Mouse (Mus musculus) intestine, postnatal 0 days (tissue): ENCODE measurements around the gene Rhbg. TPM values are rescaled to one million over a fixed set of nuclear protein-coding genes. Genes with fewer than 3 reads are reported as not detected.
A peak's percentile ranks its signal among the peaks of the same experiment; 100 is the strongest.
"Not testable (repeated sequence)": the region's sequence is repeated elsewhere in the genome, so short reads cannot be mapped to it uniquely, and the experiment has no call there.

Experiments used
- ATAC-seq: fragments of 200-750 bp; cut with Nextera tagmentation; 2 replicates; pipeline ENCODE4 v1.8.0; 2017; ENCODE audit warnings: mild to moderate bottlenecking, moderate TSS enrichment, moderate library complexity
- H3K27ac ChIP-seq: fragments of 300-500 bp; sonication (generic); 2 replicates; pipeline ENCODE4 v1.5.1; 2014; ENCODE audit warnings: mild to moderate bottlenecking, low read depth, low read length, moderate library complexity
- H3K27me3 ChIP-seq: fragments of 300-500 bp; sonication (generic); replicated peaks from 2 replicates; pipeline ENCODE4 v1.6.1; 2014; ENCODE audit warnings: low read length, mixed read lengths; ENCODE audit not compliant: control insufficient read depth, insufficient read depth
- H3K36me3 ChIP-seq: fragments of 300-500 bp; sonication (generic); 2 replicates; pipeline ENCODE4 v1.6.1; 2014; ENCODE audit warnings: mild to moderate bottlenecking, moderate library complexity; ENCODE audit not compliant: control insufficient read depth, insufficient read depth
- H3K4me1 ChIP-seq: fragments of 300-500 bp; sonication (generic); replicated peaks from 2 replicates; pipeline ENCODE4 v1.6.1; 2014; ENCODE audit warnings: antibody characterized with exemption, low read length, mixed read lengths; ENCODE audit not compliant: control insufficient read depth, insufficient read depth
- H3K4me2 ChIP-seq: fragments of 300-500 bp; sonication (generic); replicated peaks from 2 replicates; pipeline ENCODE4 v1.6.1; 2014; ENCODE audit warnings: low read depth, mild to moderate bottlenecking, moderate library complexity
- H3K4me3 ChIP-seq: fragments of 300-500 bp; sonication (generic); 2 replicates; pipeline ENCODE4 v1.5.1; 2014; ENCODE audit warnings: low read depth, low read length
- H3K9ac ChIP-seq: fragments of 300-500 bp; sonication (generic); 2 replicates; pipeline ENCODE4 v1.6.1; 2014; ENCODE audit warnings: mild to moderate bottlenecking, low read depth, low read length
- H3K9me3 ChIP-seq: fragments of 300-500 bp; sonication (generic); 2 replicates; pipeline ENCODE4 v1.6.1; 2016; ENCODE audit warnings: mixed run types; ENCODE audit not compliant: control insufficient read depth
- CTCF ChIP-seq: sonication (generic); IDR thresholded peaks from 2 replicates; pipeline ENCODE4 v1.5.1; 2016; ENCODE audit warnings: low read depth, mild to moderate bottlenecking, control low read depth, antibody characterized with exemption, moderate library complexity
- WGBS: fragments of 180-500 bp; shearing (Covaris S2); extraction: QIAGEN DNeasy Blood & Tissue Kit; methylation state at CpG from one replicate; pipeline ENCODE4 v1.1.7; 2014; 5-methylcytosine and 5-hydroxymethylcytosine counted together
- polyA plus RNA-seq: library from polyadenylated mRNA; unstranded; fragments of >200 nt; fragmentation: Nextera tagmentation; extraction: Ambion mirVana; gene quantifications from 2 replicates; pipeline ENCODE4 v1.2.1, GENCODE M21; 2015

Rhbg gene
- polyA plus RNA-seq, 1 experiment from 2014 or later: 0.65 TPM

GRCm38 (mm10) chr3:88280035-88280434 lies 25.5 kb upstream of the Rhbg start:
- Histone ChIP-seq H3K27ac (no peak overlapping the region), H3K36me3 (no peaks in the 10 kb centered on the region), H3K4me1 (no peaks in the 10 kb centered on the region), H3K27me3 (no peaks in the 10 kb centered on the region), H3K9me3 (no peaks in the 10 kb centered on the region), H3K4me2 (no peak overlapping the region), H3K4me3 (no peak overlapping the region), H3K9ac (no peak overlapping the region)
- 92% methylated on average over 2 of the region's 2 CpGs for WGBS
- ATAC-seq: no peak
- no peak for TF ChIP-seq CTCF

GRCm38 (mm10) chr3:88276529-88277143 lies 22.1 kb upstream of the Rhbg start:
- 44% methylated on average over 7 of the region's 7 CpGs for WGBS
- Histone ChIP-seq H3K9me3 (no peaks in the 10 kb centered on the region), H3K27ac (no peak overlapping the region), H3K4me2 (no peak overlapping the region), H3K4me1 (no peaks in the 10 kb centered on the region), H3K4me3 (no peak overlapping the region), H3K36me3 (no peaks in the 10 kb centered on the region), H3K9ac (no peak overlapping the region), H3K27me3 (no peaks in the 10 kb centered on the region)
- ATAC-seq: no peak
- TF ChIP-seq CTCF: peak; percentile 77

DNA sequence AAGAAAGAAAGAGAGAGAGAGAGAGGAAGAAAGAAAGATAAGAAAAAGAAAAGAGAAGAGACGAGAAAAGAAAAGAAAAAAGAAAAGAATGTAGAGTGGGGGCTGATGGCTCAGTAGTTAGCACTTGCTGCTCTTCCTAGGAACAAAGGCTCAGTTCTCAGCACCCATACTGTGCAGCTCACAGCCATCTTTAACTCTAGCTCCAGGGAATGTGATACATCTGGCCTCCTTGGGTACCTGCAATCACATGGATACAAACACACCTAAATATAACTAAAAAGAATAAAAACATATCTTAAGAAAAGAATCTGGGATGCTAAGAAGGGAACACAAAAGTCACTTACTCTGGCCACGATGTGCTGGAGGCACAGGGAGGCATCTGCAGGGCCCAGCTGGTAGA lies 21.6 kb upstream of the Rhbg start:
- no peak for TF ChIP-seq CTCF
- ATAC-seq: no peak
- no peaks in the 10 kb centered on the region for H3K36me3 ChIP-seq
- H3K27me3 ChIP-seq: no peaks in the 10 kb centered on the region
- no peaks in the 10 kb centered on the region for H3K9me3 ChIP-seq
- no peaks in the 10 kb centered on the region for H3K4me1 ChIP-seq
- H3K4me2 ChIP-seq: no peak overlapping the region
- H3K4me3 ChIP-seq: no peak overlapping the region
- H3K27ac ChIP-seq: no peak overlapping the region
- H3K9ac ChIP-seq: no peak overlapping the region
- 93% methylated on average over 2 of the region's 2 CpGs for WGBS

DNA sequence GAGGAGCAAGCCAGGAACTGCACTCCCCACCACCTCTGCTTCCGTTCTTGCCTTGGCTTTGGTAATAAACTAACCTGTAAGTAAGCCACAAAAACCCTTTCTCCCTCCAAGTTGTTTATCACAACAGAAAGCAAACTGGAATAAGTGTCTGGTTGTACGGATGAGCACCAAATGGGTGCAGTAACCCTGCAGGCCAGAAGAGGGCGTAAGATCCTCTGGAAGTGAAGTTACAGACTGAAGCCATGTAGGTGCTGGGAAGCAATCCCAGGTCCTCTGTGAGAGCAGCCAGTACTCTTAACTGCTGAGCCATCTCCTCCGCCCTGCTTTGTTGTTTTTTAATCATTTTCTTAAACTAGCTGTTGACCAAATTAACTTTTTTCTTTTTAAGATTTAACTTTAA lies 19.5 kb upstream of the Rhbg start:
- WGBS: 92% methylated on average over 4 of the region's 4 CpGs
- Histone ChIP-seq H3K36me3 (no peaks in the 10 kb centered on the region), H3K9me3 (no peaks in the 10 kb centered on the region), H3K4me2 (no peak overlapping the region), H3K27me3 (no peaks in the 10 kb centered on the region), H3K4me1 (no peaks in the 10 kb centered on the region), H3K4me3 (no peak overlapping the region), H3K9ac (no peak overlapping the region), H3K27ac (no peak overlapping the region)
- peak; percentile 45 for TF ChIP-seq CTCF
- no peak for ATAC-seq

DNA sequence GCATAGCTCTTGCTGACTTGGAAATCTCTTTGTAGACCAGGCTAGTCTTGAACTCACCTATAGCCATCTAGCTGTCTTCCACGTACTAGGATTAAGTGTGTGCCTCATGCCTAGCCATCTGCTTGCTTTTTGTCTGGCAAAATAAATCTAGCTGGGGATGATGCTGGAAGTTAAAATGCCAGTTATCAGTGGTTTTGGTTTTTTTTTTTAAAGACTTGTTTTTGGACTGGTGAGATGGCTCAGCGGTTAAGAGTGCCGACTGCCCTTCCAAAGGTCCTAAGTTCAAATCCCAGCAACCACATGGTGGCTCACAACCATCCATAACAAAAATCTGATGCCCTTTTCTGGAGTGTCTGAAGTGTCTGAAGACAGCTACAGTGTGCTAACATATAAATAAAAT lies 17.4 kb upstream of the Rhbg start:
- no peaks in the 10 kb centered on the region for H3K9me3 ChIP-seq
- no peaks in the 10 kb centered on the region for H3K4me1 ChIP-seq
- no peaks in the 10 kb centered on the region for H3K27me3 ChIP-seq
- H3K4me2 ChIP-seq: no peak overlapping the region
- no peaks in the 10 kb centered on the region for H3K36me3 ChIP-seq
- ATAC-seq: no peak
- TF ChIP-seq CTCF: no peak
- no peak overlapping the region for H3K9ac ChIP-seq
- 86% methylated on average over 3 of the region's 3 CpGs for WGBS
- H3K27ac ChIP-seq: no peak overlapping the region
- no peak overlapping the region for H3K4me3 ChIP-seq

GRCm38 (mm10) chr3:88271298-88271697 lies 16.8 kb upstream of the Rhbg start:
- not testable (repeated sequence) for ATAC-seq, H3K9me3 ChIP-seq, H3K36me3 ChIP-seq, H3K27me3 ChIP-seq, H3K4me2 ChIP-seq, H3K4me3 ChIP-seq, H3K9ac ChIP-seq, H3K27ac ChIP-seq, H3K4me1 ChIP-seq
- 94% methylated on average over 2 of the region's 2 CpGs for WGBS

GRCm38 (mm10) chr3:88268991-88269390 lies 14.5 kb upstream of the Rhbg start:
- no peaks in the 10 kb centered on the region for H3K9me3 ChIP-seq
- no peak for ATAC-seq
- WGBS: 89% methylated on average over 5 of the region's 5 CpGs
- H3K4me1 ChIP-seq: no peaks in the 10 kb centered on the region
- H3K4me2 ChIP-seq: no peak overlapping the region
- H3K27ac ChIP-seq: no peak overlapping the region
- no peak overlapping the region for H3K4me3 ChIP-seq
- no peaks in the 10 kb centered on the region for H3K27me3 ChIP-seq
- no peak overlapping the region for H3K9ac ChIP-seq
- H3K36me3 ChIP-seq: no peaks in the 10 kb centered on the region
- no peak for TF ChIP-seq CTCF

GRCm38 (mm10) chr3:88268014-88268413 lies 13.5 kb upstream of the Rhbg start:
- not testable (repeated sequence) for H3K27ac ChIP-seq, H3K36me3 ChIP-seq, H3K9me3 ChIP-seq, ATAC-seq, H3K27me3 ChIP-seq, H3K4me1 ChIP-seq, H3K4me3 ChIP-seq, H3K9ac ChIP-seq, H3K4me2 ChIP-seq
- 75% methylated on average over 6 of the region's 6 CpGs for WGBS
